Mouse (Mus musculus): ENCODE results near the gene Timm8a1. TPM values are rescaled to one million over a fixed set of nuclear protein-coding genes. Genes with fewer than 3 reads are reported as not detected.
A peak's percentile ranks its signal among the peaks of the same experiment; 100 is the strongest.

Gene Timm8a1
- 10 to 100 TPM in 1 of 2 experiments, 1 to 10 TPM in 1; 9.3 to 13.4 TPM for total RNA-seq (2021)
- long read RNA-seq, experiment 1, transcript Timm8a1-201 (2 exons, 1,421 nt): major isoform, 19 of 21 reads
- long read RNA-seq, experiment 1, partial matches to known transcripts: 0 of 21 reads
- long read RNA-seq, experiment 1, other reads (novel, unspliced or antisense): 2 of 21 reads
- long read RNA-seq, experiment 2, transcript Timm8a1-201 (2 exons, 1,421 nt): major isoform, 25 of 26 reads
- long read RNA-seq, experiment 2, partial matches to known transcripts: 0 of 26 reads
- long read RNA-seq, experiment 2, other reads (novel, unspliced or antisense): 1 of 26 reads

- intact Hi-C loops (cut with DNase I): no loop called here
- peak; percentile 21 to 50 for DNase-seq
These were observed at the start of gene Timm8a1 for GRCm38 (mm10) chrX:134541145-134541954. TSS of gene Timm8a1 (minus strand) at chrX:134541865.

GRCm38 (mm10) chrX:134589836-134590235 lies 48.2 kb upstream of the Timm8a1 start:
- intact Hi-C loops (cut with DNase I): no loop called here
- DNase-seq: no peak

- DNase-seq: no peak
- intact Hi-C loops (cut with DNase I): no loop called here
These were observed 47.3 kb upstream of the Timm8a1 start for GRCm38 (mm10) chrX:134588997-134589396.

GRCm38 (mm10) chrX:134588261-134588660 lies 46.6 kb upstream of the Timm8a1 start:
- intact Hi-C loops (cut with DNase I): no loop called here

GRCm38 (mm10) chrX:134586447-134586846 lies 44.8 kb upstream of the Timm8a1 start:
- intact Hi-C loops (cut with DNase I): no loop called here
- DNase-seq: no peak

More at GRCm38 (mm10) chrX:134588261-134588660, 46.6 kb upstream of the Timm8a1 start:
- DNase-seq: no peak

GRCm38 (mm10) chrX:134585103-134586002 lies 43.7 kb upstream of the Timm8a1 start, which contains the start of gene Rpl36a:
TSS of gene Rpl36a (plus strand) at chrX:134585654.
- intact Hi-C loops (cut with DNase I): no loop called here
- DNase-seq: peak; percentile 81 to 83

GRCm38 (mm10) chrX:134582888-134583669 lies 41.4 kb upstream of the Timm8a1 start, which contains the start of gene Btk:
TSS of gene Btk (minus strand) at chrX:134583570.
- intact Hi-C loops (cut with DNase I): no loop called here
- DNase-seq: no peak

- DNase-seq: no peak
These were observed 40.6 kb upstream of the Timm8a1 start for GRCm38 (mm10) chrX:134582270-134582669.

GRCm38 (mm10) chrX:134580528-134581305 lies 39.1 kb upstream of the Timm8a1 start:
- intact Hi-C loops (cut with DNase I): no loop called here
- no peak for DNase-seq

More at GRCm38 (mm10) chrX:134582270-134582669, 40.6 kb upstream of the Timm8a1 start:
- intact Hi-C loops (cut with DNase I): no loop called here

- intact Hi-C loops (cut with DNase I): no loop called here
These were observed 36.2 kb upstream of the Timm8a1 start for GRCm38 (mm10) chrX:134577896-134578295.

GRCm38 (mm10) chrX:134566536-134567222 lies 25.0 kb upstream of the Timm8a1 start:
- no peak for DNase-seq
- intact Hi-C loops (cut with DNase I): no loop called here

More at GRCm38 (mm10) chrX:134577896-134578295, 36.2 kb upstream of the Timm8a1 start:
- no peak for DNase-seq

- no peak for DNase-seq
- intact Hi-C loops (cut with DNase I): no loop called here
These were observed 22.7 kb upstream of the Timm8a1 start for GRCm38 (mm10) chrX:134564326-134564725.

- intact Hi-C loops (cut with DNase I): no loop called here
- no peak for DNase-seq
These were observed 12.8 kb upstream of the Timm8a1 start for GRCm38 (mm10) chrX:134554425-134554824.

GRCm38 (mm10) chrX:134553326-134553725 lies 11.7 kb upstream of the Timm8a1 start:
- intact Hi-C loops (cut with DNase I): no loop called here
- DNase-seq: no peak

- intact Hi-C loops (cut with DNase I): no loop called here
- DNase-seq: no peak
These were observed 9.2 kb upstream of the Timm8a1 start for GRCm38 (mm10) chrX:134550903-134551302.

- DNase-seq: no peak
- intact Hi-C loops (cut with DNase I): no loop called here
These were observed 5.7 kb upstream of the Timm8a1 start for GRCm38 (mm10) chrX:134547330-134547729.

GRCm38 (mm10) chrX:134541955-134542308 lies 267 bp upstream of the Timm8a1 start:
- no peak for DNase-seq
- intact Hi-C loops (cut with DNase I): no loop called here

GRCm38 (mm10) chrX:134540414-134541135 lies 1.1 kb downstream of the Timm8a1 start:
- DNase-seq: no peak
- intact Hi-C loops (cut with DNase I): no loop called here

Measured in gastrocnemius, postnatal 36 days (tissue).